Mouse (Mus musculus) thymus, adult 2 months (tissue): ENCODE measurements at regions not wholly inside any gene's neighbourhood (a gene's known extent, or its start where the extent isn't known, plus 50 kb on each side); places are given as distances from the start of the nearest gene placed in this dataset.

ENCODE experiments used
- CTCF ChIP-seq: fragments of 200-500 bp; IDR thresholded peaks from 2 replicates; pipeline ENCODE4 v1.5.1; 2012; ENCODE audit warnings: mild to moderate bottlenecking, control low read depth, low read length, moderate library complexity, borderline replicate concordance; ENCODE audit not compliant: control insufficient read depth, poor library complexity, insufficient read depth; ENCODE audit errors: extremely low read depth
- POLR2A ChIP-seq: fragments of 200-500 bp; IDR thresholded peaks from 2 replicates; pipeline ENCODE4 v1.6.1; 2012; ENCODE audit warnings: mild to moderate bottlenecking, low read length, control low read depth, moderate library complexity; ENCODE audit not compliant: control insufficient read depth, poor library complexity, insufficient read depth; ENCODE audit errors: extremely low read depth

DNA sequence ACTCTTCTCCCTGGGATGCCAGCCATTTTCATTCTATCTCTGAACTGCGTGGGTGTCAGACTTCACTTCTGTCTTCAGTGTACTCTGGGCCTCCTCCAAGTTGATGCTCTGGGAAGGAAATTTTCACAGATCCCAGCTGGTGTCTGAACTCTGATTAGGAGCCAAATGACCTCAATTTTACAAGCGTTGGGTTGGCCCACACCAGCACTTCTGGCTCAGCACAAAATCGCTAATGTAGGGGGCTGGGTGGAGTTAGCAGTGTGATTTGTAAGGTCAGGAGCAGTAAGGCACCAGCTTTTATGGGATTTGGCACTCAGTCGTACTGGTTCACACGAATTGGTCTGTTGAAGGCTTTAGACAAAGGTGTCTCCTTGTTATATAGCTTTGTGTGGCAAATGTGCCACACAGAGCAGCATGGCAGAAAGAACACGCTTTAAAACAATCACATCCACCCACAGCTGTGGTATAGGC, 576.3 kb upstream of the Kdm8 start:
- TF ChIP-seq CTCF = no peak
- TF ChIP-seq POLR2A = no peak
